Mouse (Mus musculus) heart, postnatal 0 days (tissue): ENCODE results near the gene Twf1. TPM values are rescaled to one million over a fixed set of nuclear protein-coding genes. Genes with fewer than 3 reads are reported as not detected.

Source experiments
- ATAC-seq: fragments of 200-750 bp; cut with Nextera tagmentation; 2 replicates; pipeline ENCODE4 v1.8.0; 2017; ENCODE audit warnings: low read depth, moderate number of reproducible peaks, moderate library complexity; ENCODE audit not compliant: insufficient read depth
- DNase-seq: peaks from one replicate; pipeline ENCODE4 v3.0.0-alpha.2; 2016; ENCODE audit warnings: low spot score
- H3K27ac ChIP-seq: fragments of 300-500 bp; sonication (generic); 2 replicates; pipeline ENCODE4 v1.5.1; 2014; ENCODE audit warnings: low read depth, mild to moderate bottlenecking
- H3K27me3 ChIP-seq: fragments of 300-500 bp; sonication (generic); 2 replicates; pipeline ENCODE4 v1.6.1; 2014; ENCODE audit warnings: low read length, mixed read lengths; ENCODE audit not compliant: control insufficient read depth, insufficient read depth
- H3K36me3 ChIP-seq: fragments of 300-500 bp; sonication (generic); replicated peaks from 2 replicates; pipeline ENCODE4 v1.6.1; 2014; ENCODE audit warnings: low read length, mixed read lengths; ENCODE audit not compliant: control insufficient read depth, insufficient read depth
- H3K4me1 ChIP-seq: fragments of 300-500 bp; sonication (generic); 2 replicates; pipeline ENCODE4 v1.6.1; 2014; ENCODE audit warnings: antibody characterized with exemption; ENCODE audit not compliant: control insufficient read depth, insufficient read depth
- H3K4me2 ChIP-seq: fragments of 300-500 bp; sonication (generic); 2 replicates; pipeline ENCODE4 v1.6.1; 2014; ENCODE audit warnings: low read depth, mild to moderate bottlenecking, low read length, moderate library complexity
- H3K4me3 ChIP-seq: fragments of 300-500 bp; sonication (generic); 2 replicates; pipeline ENCODE4 v1.5.1; 2014; ENCODE audit warnings: low read depth, low read length
- H3K9ac ChIP-seq: fragments of 300-500 bp; sonication (generic); replicated peaks from 2 replicates; pipeline ENCODE4 v1.6.1; 2014; ENCODE audit warnings: low read depth, low read length, mixed read lengths
- H3K9me3 ChIP-seq: fragments of 300-500 bp; sonication (generic); replicated peaks from 2 replicates; pipeline ENCODE4 v1.6.1; 2016; ENCODE audit warnings: low read length; ENCODE audit not compliant: control insufficient read depth
- CTCF ChIP-seq: IDR thresholded peaks from 2 replicates; pipeline ENCODE4 v1.5.1; 2016; ENCODE audit warnings: antibody characterized with exemption, control low read depth, low read depth
- EP300 ChIP-seq: IDR thresholded peaks from 2 replicates; pipeline ENCODE4 v1.6.1; 2016; ENCODE audit warnings: antibody characterized with exemption, low read depth
- WGBS: fragments of 180-500 bp; shearing (Covaris S2); extraction: QIAGEN DNeasy Blood & Tissue Kit; methylation state at CpG from one replicate; pipeline ENCODE4 v1.1.7; 2014; 5-methylcytosine and 5-hydroxymethylcytosine counted together
- polyA plus RNA-seq: library from polyadenylated mRNA; unstranded; fragments of >200 nt; fragmentation: Nextera tagmentation; extraction: Ambion mirVana; gene quantifications from 2 replicates; pipeline ENCODE4 v1.2.1, GENCODE M21; 2015
- total RNA-seq: library from RNA; depleted of rRNA; stranded (reverse); fragments of >200 nt; gene quantifications from 2 replicates; pipeline ENCODE4 v1.2.3, GENCODE M21; 2014; ENCODE audit warnings: low replicate concordance

Twf1 gene
- total and polyA plus RNA-seq, 2 experiments from 2014 or later: 12.8 to 30.7 TPM

GRCm38 (mm10) chr15:94628830-94629601 lies 39.3 kb upstream of the Twf1 start, which contains the start of gene Tmem117:
Tmem117 (plus strand) TSS chr15:94629232.
- H3K4me2 ChIP-seq: peak within 1 kb of the TSS; percentile 98
- ATAC-seq (peak; percentile 86), DNase-seq (peak; percentile 39)
- no peaks in the 10 kb centered on the region for H3K4me1 ChIP-seq
- TF ChIP-seq CTCF (no peak), EP300 (no peak)
- H3K36me3 ChIP-seq: no peaks in the 10 kb centered on the region
- no peak within 1 kb of the TSS for H3K27ac ChIP-seq
- H3K9me3 ChIP-seq: no peaks in the 10 kb centered on the region
- peak within 1 kb of the TSS; percentile 81 for H3K9ac ChIP-seq
- H3K27me3 ChIP-seq: peaks cover 18% of the 10 kb centered on the region
- under 1% methylated on average over 77 of the region's 96 CpGs for WGBS
- H3K4me3 ChIP-seq: peak within 1 kb of the TSS; percentile 65

DNA sequence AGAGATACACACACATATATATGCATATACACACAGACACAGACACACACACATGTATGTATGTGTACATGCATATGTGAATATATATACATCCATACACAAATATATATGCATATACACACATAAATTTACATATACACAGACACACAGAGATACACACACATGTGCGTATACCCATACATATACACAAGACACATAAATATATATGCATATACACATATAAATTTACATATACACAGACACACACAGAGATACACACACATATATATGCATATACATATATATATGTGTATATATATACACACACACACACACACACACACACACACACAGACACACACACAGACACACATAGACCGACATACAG lies 38.8 kb upstream of the Twf1 start:
- DNase-seq: no peak
- Histone ChIP-seq H3K9me3 (no peaks in the 10 kb centered on the region), H3K4me1 (no peaks in the 10 kb centered on the region), H3K36me3 (no peaks in the 10 kb centered on the region), H3K27ac (no peak overlapping the region), H3K4me3 (peak overlapping the region; percentile 65), H3K27me3 (peaks cover 18% of the 10 kb centered on the region), H3K9ac (no peak overlapping the region; the same call in 1 of the 2 replicates), H3K4me2 (peak overlapping the region; percentile 98)
- no peak for TF ChIP-seq CTCF
- no peak for TF ChIP-seq EP300
- 58% methylated on average over 2 of the region's 2 CpGs for WGBS
- ATAC-seq: no peak

GRCm38 (mm10) chr15:94620909-94621308 lies 31.2 kb upstream of the Twf1 start:
- no peak overlapping the region for H3K4me3 ChIP-seq
- no peak for DNase-seq

DNA sequence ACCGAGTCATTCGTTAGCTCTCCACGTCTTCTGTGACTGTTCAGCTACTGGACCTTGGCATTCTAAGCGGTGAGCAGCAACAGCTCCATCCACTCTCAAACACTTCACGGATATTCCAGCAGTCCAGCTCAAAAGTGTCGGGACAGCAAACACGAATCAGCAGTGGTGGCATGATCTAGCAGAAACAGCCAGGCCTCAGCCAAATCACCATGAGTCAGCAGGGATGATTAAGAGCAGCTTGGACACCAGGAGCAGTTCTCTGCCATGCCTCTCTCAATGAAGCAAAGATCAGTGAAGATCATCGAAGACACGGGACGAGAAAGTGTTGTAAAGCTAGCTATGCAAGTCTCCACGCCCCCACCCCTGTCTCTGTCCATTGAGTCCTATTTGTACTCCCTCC lies 26.3 kb upstream of the Twf1 start:
- WGBS: 82% methylated on average over 11 of the region's 11 CpGs
- DNase-seq: no peak
- no peaks in the 10 kb centered on the region for H3K9me3 ChIP-seq
- H3K36me3 ChIP-seq: no peaks in the 10 kb centered on the region
- H3K27me3 ChIP-seq: no peaks in the 10 kb centered on the region
- no peak overlapping the region for H3K27ac ChIP-seq
- H3K4me3 ChIP-seq: no peak overlapping the region
- ATAC-seq: no peak
- H3K4me1 ChIP-seq: no peaks in the 10 kb centered on the region
- H3K4me2 ChIP-seq: no peak overlapping the region
- no peak overlapping the region for H3K9ac ChIP-seq
- TF ChIP-seq CTCF: no peak
- TF ChIP-seq EP300: no peak

More at GRCm38 (mm10) chr15:94620909-94621308, 31.2 kb upstream of the Twf1 start:
- no peak overlapping the region for H3K27ac ChIP-seq
- no peaks in the 10 kb centered on the region for H3K36me3 ChIP-seq
- H3K9ac ChIP-seq: no peak overlapping the region
- no peaks in the 10 kb centered on the region for H3K27me3 ChIP-seq
- no peak for TF ChIP-seq EP300
- no peak for TF ChIP-seq CTCF
- H3K4me1 ChIP-seq: no peaks in the 10 kb centered on the region
- ATAC-seq: no peak
- no peaks in the 10 kb centered on the region for H3K9me3 ChIP-seq
- H3K4me2 ChIP-seq: no peak overlapping the region

DNA sequence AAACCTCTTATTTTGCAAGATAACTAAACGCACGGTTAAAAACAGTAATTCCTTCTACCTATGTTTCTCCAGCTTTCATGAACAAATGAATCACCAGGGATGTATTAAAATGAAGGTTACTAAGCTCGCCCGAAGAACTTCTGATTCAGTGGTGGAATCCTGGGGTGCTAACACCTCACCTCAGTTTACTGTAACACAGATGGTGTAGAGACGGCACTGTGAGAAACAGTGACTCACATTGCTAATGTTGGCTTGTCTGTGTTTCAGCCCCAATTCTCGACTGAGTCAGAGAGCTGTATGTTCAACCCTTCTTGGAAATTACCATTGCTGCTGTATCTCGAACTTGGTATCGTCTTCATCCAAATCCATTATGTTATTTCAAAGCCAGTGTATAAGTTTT lies 18.1 kb upstream of the Twf1 start:
- TF ChIP-seq EP300: no peak
- TF ChIP-seq CTCF: no peak
- DNase-seq: no peak
- H3K27me3 ChIP-seq: no peaks in the 10 kb centered on the region
- no peak overlapping the region for H3K9ac ChIP-seq
- 84% methylated on average over 8 of the region's 8 CpGs for WGBS
- H3K9me3 ChIP-seq: no peaks in the 10 kb centered on the region
- no peaks in the 10 kb centered on the region for H3K36me3 ChIP-seq
- no peak overlapping the region for H3K4me2 ChIP-seq
- no peaks in the 10 kb centered on the region for H3K4me1 ChIP-seq
- no peak overlapping the region for H3K27ac ChIP-seq
- no peak overlapping the region for H3K4me3 ChIP-seq
- no peak for ATAC-seq

- DNase-seq: no peak
- WGBS: 44% methylated on average over 3 of the region's 3 CpGs
- Histone ChIP-seq H3K4me2 (no peak overlapping the region), H3K9ac (no peak overlapping the region), H3K27ac (no peak overlapping the region), H3K27me3 (no peaks in the 10 kb centered on the region), H3K9me3 (no peaks in the 10 kb centered on the region), H3K36me3 (no peaks in the 10 kb centered on the region), H3K4me1 (no peaks in the 10 kb centered on the region), H3K4me3 (no peak overlapping the region)
- ATAC-seq: no peak
- TF ChIP-seq CTCF: no peak
- no peak for TF ChIP-seq EP300
Observed at GRCm38 (mm10) chr15:94602441-94602840, 12.8 kb upstream of the Twf1 start.
